Mouse (Mus musculus) brown adipose tissue, adult 24 weeks (tissue): Measurements from ENCODE around the gene Fabp1. TPM values are rescaled to one million over a fixed set of nuclear protein-coding genes. Genes with fewer than 3 reads are reported as not detected.

Experiments
- H3K27ac ChIP-seq: fragments of 200-500 bp; replicated peaks from 2 replicates; pipeline ENCODE4 v1.5.1; 2012; ENCODE audit warnings: low read depth, mild to moderate bottlenecking, low read length
- H3K4me1 ChIP-seq: fragments of 200-500 bp; 2 replicates; pipeline ENCODE4 v1.6.1; 2012; ENCODE audit warnings: low read length, mixed read lengths; ENCODE audit not compliant: control insufficient read depth, insufficient read depth, insufficient read length
- H3K4me3 ChIP-seq: fragments of 200-500 bp; 2 replicates; pipeline ENCODE4 v1.5.1; 2012; ENCODE audit warnings: low read depth, mild to moderate bottlenecking, low read length, moderate library complexity; ENCODE audit not compliant: insufficient read depth
- polyA plus RNA-seq: library from polyadenylated mRNA; stranded (reverse); fragments of >200 nt; gene quantifications from 2 replicates; pipeline ENCODE4 v1.2.4, GENCODE M21; 2012; ENCODE audit not compliant: missing spikeins, insufficient read depth, insufficient read length

Fabp1 gene
- polyA plus RNA-seq, 1 experiment = 12.9 TPM

DNA sequence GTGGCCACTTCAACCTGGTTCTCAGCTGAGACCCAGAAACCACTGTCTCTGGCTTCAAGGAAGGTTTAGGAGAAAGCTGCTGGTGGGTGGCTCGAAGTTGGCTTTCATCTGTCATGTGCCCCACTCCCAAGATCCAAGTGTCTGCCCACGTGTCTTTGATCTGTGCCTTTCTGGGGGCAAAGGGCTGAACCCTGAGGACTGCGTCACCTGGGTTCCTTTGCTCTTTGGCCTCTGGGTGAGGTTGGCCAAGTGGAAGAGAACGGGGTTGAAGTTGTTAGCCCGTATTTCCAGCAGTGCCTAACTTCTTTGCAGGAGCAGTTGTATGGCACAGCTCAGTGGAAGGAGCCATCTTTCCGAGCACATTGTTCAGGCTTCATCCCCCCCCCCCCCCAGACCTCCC, 36.9 kb downstream of the Fabp1 start:
- Histone ChIP-seq H3K4me3 (no peak overlapping the region), H3K4me1 (peaks cover 8% of the 10 kb centered on the region), H3K27ac (no peak overlapping the region)

- Histone ChIP-seq H3K4me1 (peaks cover 8% of the 10 kb centered on the region), H3K27ac (no peak overlapping the region), H3K4me3 (no peak overlapping the region)
These were observed 37.4 kb downstream of the Fabp1 start for GRCm38 (mm10) chr6:71237031-71237431.

DNA sequence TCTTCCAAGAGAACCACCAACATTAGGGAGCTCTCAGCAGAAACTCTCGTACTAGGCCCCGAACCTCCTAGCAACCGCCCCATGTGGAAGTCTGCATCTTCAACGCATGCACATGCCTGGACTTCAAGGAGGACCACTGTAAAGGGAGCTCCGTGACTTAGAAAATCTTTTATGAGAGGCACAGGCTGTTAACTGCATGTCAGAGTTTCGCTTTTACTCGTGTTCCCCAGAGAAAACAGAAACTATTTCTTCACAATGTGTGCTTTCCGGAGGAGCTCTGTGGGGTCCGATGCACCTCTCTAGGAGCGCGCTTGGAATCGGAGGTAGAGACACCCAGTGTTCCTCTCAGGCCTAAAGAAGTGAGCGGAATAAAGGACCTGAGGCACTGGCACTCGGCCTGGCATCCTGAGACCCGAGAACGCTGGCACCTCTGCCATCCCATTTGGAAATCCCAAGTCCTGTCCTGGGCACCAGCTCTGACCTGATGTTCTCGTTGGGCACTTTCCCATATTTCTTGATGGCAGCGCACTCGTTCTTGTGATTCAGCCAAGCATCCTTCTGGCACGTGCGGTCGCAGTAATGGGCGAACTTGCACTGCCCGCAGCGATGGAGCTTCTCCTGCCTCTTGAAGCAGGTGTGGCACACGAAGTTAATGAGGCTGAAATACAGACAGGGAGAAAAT, 39.6 kb downstream of the Fabp1 start:
- no peak overlapping the region for H3K27ac ChIP-seq
- peaks cover 8% of the 10 kb centered on the region for H3K4me1 ChIP-seq
- no peak overlapping the region for H3K4me3 ChIP-seq

- Histone ChIP-seq H3K4me3 (no peak overlapping the region), H3K27ac (no peak overlapping the region)
These were observed 41.2 kb downstream of the Fabp1 start for GRCm38 (mm10) chr6:71240831-71241230.

GRCm38 (mm10) chr6:71242811-71243210, 43.2 kb downstream of the Fabp1 start:
- Histone ChIP-seq H3K4me3 (no peak overlapping the region), H3K4me1 (no peaks in the 10 kb centered on the region), H3K27ac (no peak overlapping the region)

More at GRCm38 (mm10) chr6:71240831-71241230, 41.2 kb downstream of the Fabp1 start:
- H3K4me1 ChIP-seq = peaks cover 2% of the 10 kb centered on the region; the same call in 1 of the 2 replicates

GRCm38 (mm10) chr6:71243258-71243657, 43.6 kb downstream of the Fabp1 start:
- Histone ChIP-seq H3K27ac (no peak overlapping the region), H3K4me3 (no peak overlapping the region)

DNA sequence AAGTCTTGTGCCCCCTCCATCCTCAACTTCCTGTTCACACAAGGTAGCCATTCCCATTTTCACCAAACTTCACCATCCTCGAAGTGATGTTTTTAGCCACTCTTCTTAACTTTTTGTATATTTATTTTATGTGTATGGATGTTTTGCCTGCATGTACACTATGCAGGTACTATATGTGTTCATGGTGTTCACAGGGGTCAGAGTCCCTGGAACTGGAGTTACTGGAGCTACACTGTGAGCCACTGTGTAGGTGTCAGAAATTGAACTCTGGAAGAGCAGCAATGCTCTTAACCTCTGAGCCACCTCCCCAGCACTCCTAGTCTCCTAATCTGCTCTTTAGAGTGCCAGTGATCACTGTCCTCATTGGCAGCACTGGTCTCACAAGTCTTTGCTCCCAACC, 48.8 kb downstream of the Fabp1 start:
- H3K27ac ChIP-seq = no peak overlapping the region

More at GRCm38 (mm10) chr6:71243258-71243657, 43.6 kb downstream of the Fabp1 start:
- no peaks in the 10 kb centered on the region for H3K4me1 ChIP-seq

DNA sequence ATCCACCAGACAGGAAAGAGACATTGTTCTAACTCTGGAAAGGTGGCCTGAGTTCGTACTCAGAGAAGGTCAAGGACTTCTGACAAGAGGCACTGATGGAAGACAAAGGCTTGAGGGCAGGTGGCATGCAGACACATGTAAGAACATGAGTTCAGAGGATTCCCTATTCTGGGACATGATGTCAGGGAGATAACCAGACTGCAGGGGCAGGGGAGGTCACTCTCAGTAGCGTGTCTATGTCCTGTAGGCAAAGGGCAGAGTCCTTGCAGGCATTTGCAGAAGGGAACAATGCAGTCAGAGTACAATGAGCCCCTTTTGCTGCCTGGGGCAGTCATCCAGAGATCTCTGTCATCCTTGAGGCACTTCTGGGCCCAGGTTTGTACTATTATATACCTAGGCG, 50.0 kb downstream of the Fabp1 start:
- H3K4me3 ChIP-seq = no peak overlapping the region
- H3K27ac ChIP-seq = no peak overlapping the region
- H3K4me1 ChIP-seq = no peaks in the 10 kb centered on the region

More for the DNA sequence above, 48.8 kb downstream of the Fabp1 start:
- Histone ChIP-seq H3K4me1 (no peaks in the 10 kb centered on the region), H3K4me3 (no peak overlapping the region)

DNA sequence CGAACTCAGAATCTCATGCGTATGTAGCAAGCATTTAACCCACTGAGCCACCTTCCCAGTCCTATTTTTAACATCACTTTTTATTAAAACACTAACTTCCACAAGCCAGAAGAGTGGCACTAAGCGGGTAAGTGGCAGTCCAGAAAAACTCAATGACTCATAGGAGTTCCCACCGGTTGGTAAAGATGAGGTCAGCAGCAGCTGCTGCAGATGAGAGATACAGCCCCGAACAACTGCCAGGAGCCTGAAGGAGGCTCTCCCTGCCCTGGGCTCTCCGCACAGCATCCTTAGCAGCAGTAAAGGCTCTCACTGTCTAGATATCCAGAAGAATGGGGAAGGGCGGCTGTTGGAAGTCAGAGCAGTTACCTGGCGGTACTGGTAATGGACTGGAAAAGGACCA, 51.3 kb downstream of the Fabp1 start:
- Histone ChIP-seq H3K27ac (no peak overlapping the region), H3K4me3 (no peak overlapping the region), H3K4me1 (no peaks in the 10 kb centered on the region)

GRCm38 (mm10) chr6:71254456-71254855, 54.8 kb downstream of the Fabp1 start:
- Histone ChIP-seq H3K27ac (no peak overlapping the region), H3K4me3 (no peak overlapping the region), H3K4me1 (no peaks in the 10 kb centered on the region)

Other genes with a start within 250 kb of the Fabp1 start
- not detected in 2 replicates for gene Foxi3, start 243.3 kb upstream of the Fabp1 start, polyA plus RNA-seq
- gene Thnsl2, start 55.4 kb upstream of the Fabp1 start, polyA plus RNA-seq = 12.7 and 15.9 TPM in 2 replicates
- 160 and 201 TPM in 2 replicates for gene Krcc1, start 71.8 kb downstream of the Fabp1 start, polyA plus RNA-seq
- gene Smyd1, start 122.4 kb downstream of the Fabp1 start, polyA plus RNA-seq = 2.5 and 6.3 TPM in 2 replicates
- 0.75 TPM in 1 of 2 replicates, not detected in the other for gene Cd8b1, start 123.0 kb downstream of the Fabp1 start, polyA plus RNA-seq
- 0.88 TPM in 1 of 2 replicates, not detected in the other for gene Cd8a, start 173.6 kb downstream of the Fabp1 start, polyA plus RNA-seq
- 38.1 and 48.0 TPM in 2 replicates for gene Rmnd5a, start 240.8 kb downstream of the Fabp1 start, polyA plus RNA-seq